Mouse (Mus musculus) liver, postnatal 0 days (tissue): ENCODE measurements at regions not wholly inside any gene's neighbourhood (a gene's known extent, or its start where the extent isn't known, plus 50 kb on each side); places are given as distances from the start of the nearest gene placed in this dataset.

Experiments used
- CTCF ChIP-seq: sonication (generic); IDR thresholded peaks from 2 replicates; pipeline ENCODE4 v1.5.1; 2016; ENCODE audit warnings: antibody characterized with exemption, low read depth
- EP300 ChIP-seq: IDR thresholded peaks from 2 replicates; pipeline ENCODE4 v1.6.1; 2016; ENCODE audit warnings: antibody characterized with exemption, low read depth, mild to moderate bottlenecking

DNA sequence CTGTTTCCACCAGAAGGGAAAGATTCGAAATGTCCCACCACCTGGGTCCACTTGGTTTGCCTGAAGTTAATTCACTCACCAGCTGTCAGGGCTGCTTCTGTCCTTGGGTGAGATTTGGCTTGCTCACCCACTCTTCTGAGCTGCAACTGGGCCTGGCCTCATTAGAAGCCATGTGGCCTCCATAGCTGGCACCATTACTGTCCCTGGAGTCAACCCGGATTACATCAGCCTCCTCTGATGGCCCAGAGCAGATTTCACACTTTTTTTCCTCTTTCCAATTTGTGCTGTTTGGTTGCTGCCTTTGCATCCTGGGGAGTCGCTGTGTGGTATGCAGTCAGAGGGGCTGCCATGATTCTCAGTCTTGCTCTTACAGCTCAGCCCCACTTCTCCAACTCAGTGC, 550.0 kb downstream of the Rnf144a start:
- TF ChIP-seq EP300 (no peak), CTCF (no peak)
